Mouse (Mus musculus) heart, adult 2 months (tissue): ENCODE data around the gene Dzank1.

ENCODE experiments used
- CTCF ChIP-seq: fragments of 200-600 bp; IDR thresholded peaks from 2 replicates; pipeline ENCODE4 v1.8.1; 2022; ENCODE audit warnings: antibody characterized with exemption, mild to moderate bottlenecking, moderate library complexity
- EP300 ChIP-seq: fragments of 200-500 bp; IDR thresholded peaks from 2 replicates; pipeline ENCODE4 v1.6.1; 2011; ENCODE audit warnings: low read depth, low read length, control low read depth; ENCODE audit not compliant: insufficient read depth
- POLR2A ChIP-seq: fragments of 200-500 bp; IDR thresholded peaks from 2 replicates; pipeline ENCODE4 v1.6.1; 2011; ENCODE audit warnings: mild to moderate bottlenecking, low read depth, low read length, control low read depth; ENCODE audit not compliant: insufficient read depth

DNA sequence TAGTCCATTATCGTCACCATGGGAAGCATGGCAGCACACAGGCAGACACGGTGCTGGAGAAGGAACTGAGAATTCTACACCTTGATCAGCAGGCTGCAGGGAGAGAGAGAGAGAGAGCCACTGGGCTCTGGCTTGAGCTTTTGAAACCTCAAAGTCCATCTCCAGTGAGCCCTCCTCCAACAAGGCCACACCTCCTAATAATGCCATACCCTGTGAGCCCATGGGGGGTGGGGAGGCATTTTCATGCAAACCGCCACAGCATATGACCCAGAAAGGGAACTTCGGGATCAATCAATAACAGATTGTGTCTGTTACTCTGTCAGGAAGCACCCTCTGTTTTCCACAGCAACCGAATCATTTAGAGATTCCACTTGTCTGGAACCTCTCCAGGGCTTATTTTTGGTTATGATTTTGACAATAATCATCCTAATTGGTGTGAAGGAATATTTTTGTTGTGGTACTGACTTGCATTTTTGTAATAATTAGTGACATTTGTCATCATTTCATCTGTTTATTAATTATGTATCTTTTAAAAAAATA, 95.9 kb downstream of the Dzank1 start:
- TF ChIP-seq POLR2A (no peak), CTCF (no peak), EP300 (no peak)
